Mouse (Mus musculus) cerebellum, adult 2 months (tissue): ENCODE data around the gene Catip.

ENCODE experiments used
- CTCF ChIP-seq: fragments of 200-500 bp; IDR thresholded peaks from 2 replicates; pipeline ENCODE4 v1.5.1; 2011; ENCODE audit warnings: low read depth, mild to moderate bottlenecking, control low read depth, low read length, moderate library complexity, borderline replicate concordance; ENCODE audit not compliant: insufficient read depth
- POLR2A ChIP-seq: fragments of 200-500 bp; IDR thresholded peaks from 2 replicates; pipeline ENCODE4 v1.6.1; 2011; ENCODE audit warnings: low read length, control low read depth, borderline replicate concordance; ENCODE audit not compliant: insufficient read depth

GRCm38 (mm10) chr1:74335033-74335432, 26.9 kb upstream of the Catip start:
- TF ChIP-seq CTCF (no peak), POLR2A (no peak)
